Mouse (Mus musculus): ENCODE data around the gene Cd4. TPM values are rescaled to one million over a fixed set of nuclear protein-coding genes. Genes with fewer than 3 reads are reported as not detected.

Gene Cd4
- polyA plus RNA-seq, 1 experiment from 2014 or later, result 0.06 TPM

- 49% methylated on average over 5 of the region's 5 CpGs for WGBS
These were observed 37.9 kb upstream of the Cd4 start for GRCm38 (mm10) chr6:124925941-124926340.

GRCm38 (mm10) chr6:124925173-124925793 is 37.3 kb upstream of the Cd4 start:
- WGBS, result 38% methylated on average over 12 of the region's 12 CpGs
- ATAC-seq, result no peak
- H3K4me2 ChIP-seq (ENCODE audit: low read length), result no peak overlapping the region
- no peak overlapping the region for H3K9ac ChIP-seq (replicated peaks; ENCODE audit: low read depth, low read length)
- H3K4me3 ChIP-seq (replicated peaks; ENCODE audit: low read length), result no peak overlapping the region
- H3K27me3 ChIP-seq (replicated peaks; ENCODE audit: control insufficient read depth, insufficient read depth, low read length), result no peaks in the 10 kb centered on the region
- no peaks in the 10 kb centered on the region for H3K36me3 ChIP-seq (ENCODE audit: control insufficient read depth, insufficient read depth)
- H3K9me3 ChIP-seq (ENCODE audit: control insufficient read depth, low read length), result no peaks in the 10 kb centered on the region
- H3K4me1 ChIP-seq (replicated peaks; ENCODE audit: control insufficient read depth, insufficient read depth, low read length), result peaks cover 17% of the 10 kb centered on the region
- H3K27ac ChIP-seq (ENCODE audit: low read length), result no peak overlapping the region

More at GRCm38 (mm10) chr6:124925941-124926340, 37.9 kb upstream of the Cd4 start:
- Histone ChIP-seq H3K27me3 (replicated peaks; ENCODE audit: control insufficient read depth, insufficient read depth, low read length) (no peaks in the 10 kb centered on the region), H3K4me3 (replicated peaks; ENCODE audit: low read length) (no peak overlapping the region), H3K27ac (ENCODE audit: low read length) (no peak overlapping the region), H3K4me1 (replicated peaks; ENCODE audit: control insufficient read depth, insufficient read depth, low read length) (peaks cover 14% of the 10 kb centered on the region), H3K9ac (replicated peaks; ENCODE audit: low read depth, low read length) (no peak overlapping the region), H3K9me3 (ENCODE audit: control insufficient read depth, low read length) (no peaks in the 10 kb centered on the region), H3K4me2 (ENCODE audit: low read length) (no peak overlapping the region), H3K36me3 (ENCODE audit: control insufficient read depth, insufficient read depth) (no peaks in the 10 kb centered on the region)
- ATAC-seq, result no peak

GRCm38 (mm10) chr6:124921539-124921938 is 33.5 kb upstream of the Cd4 start:
- no peak overlapping the region for H3K9ac ChIP-seq (replicated peaks; ENCODE audit: low read depth, low read length)
- WGBS, result 62% methylated on average over 4 of the region's 4 CpGs
- H3K36me3 ChIP-seq (ENCODE audit: control insufficient read depth, insufficient read depth), result no peaks in the 10 kb centered on the region

GRCm38 (mm10) chr6:124920318-124921085 is 32.5 kb upstream of the Cd4 start:
- 26% methylated on average over 9 of the region's 9 CpGs for WGBS
- no peaks in the 10 kb centered on the region for H3K9me3 ChIP-seq (ENCODE audit: control insufficient read depth, low read length)
- no peaks in the 10 kb centered on the region for H3K27me3 ChIP-seq (replicated peaks; ENCODE audit: control insufficient read depth, insufficient read depth, low read length)
- peak overlapping the region; percentile 78 for H3K4me3 ChIP-seq (replicated peaks; ENCODE audit: low read length)
- H3K9ac ChIP-seq (replicated peaks; ENCODE audit: low read depth, low read length), result peak overlapping the region; percentile 57
- peak overlapping the region; percentile 100 for H3K27ac ChIP-seq (ENCODE audit: low read length)
- peaks cover 38% of the 10 kb centered on the region for H3K4me1 ChIP-seq (replicated peaks; ENCODE audit: control insufficient read depth, insufficient read depth, low read length)
- H3K4me2 ChIP-seq (ENCODE audit: low read length), result peak overlapping the region; percentile 77
- no peaks in the 10 kb centered on the region for H3K36me3 ChIP-seq (ENCODE audit: control insufficient read depth, insufficient read depth)
- ATAC-seq, result no peak

More at GRCm38 (mm10) chr6:124921539-124921938, 33.5 kb upstream of the Cd4 start:
- peaks cover 33% of the 10 kb centered on the region for H3K4me1 ChIP-seq (replicated peaks; ENCODE audit: control insufficient read depth, insufficient read depth, low read length)
- no peak for ATAC-seq
- H3K4me2 ChIP-seq (ENCODE audit: low read length), result no peak overlapping the region
- H3K9me3 ChIP-seq (ENCODE audit: control insufficient read depth, low read length), result no peaks in the 10 kb centered on the region
- H3K27ac ChIP-seq (ENCODE audit: low read length), result no peak overlapping the region; the same call in 1 of the 2 replicates
- H3K27me3 ChIP-seq (replicated peaks; ENCODE audit: control insufficient read depth, insufficient read depth, low read length), result no peaks in the 10 kb centered on the region
- H3K4me3 ChIP-seq (replicated peaks; ENCODE audit: low read length), result no peak overlapping the region

- Histone ChIP-seq H3K27me3 (replicated peaks; ENCODE audit: control insufficient read depth, insufficient read depth, low read length) (no peaks in the 10 kb centered on the region), H3K4me2 (ENCODE audit: low read length) (peak within 1 kb of the TSS; percentile 77), H3K4me1 (replicated peaks; ENCODE audit: control insufficient read depth, insufficient read depth, low read length) (peaks cover 41% of the 10 kb centered on the region), H3K36me3 (ENCODE audit: control insufficient read depth, insufficient read depth) (no peaks in the 10 kb centered on the region), H3K4me3 (replicated peaks; ENCODE audit: low read length) (peak within 1 kb of the TSS; percentile 78), H3K9ac (replicated peaks; ENCODE audit: low read depth, low read length) (peak within 1 kb of the TSS; percentile 99), H3K27ac (ENCODE audit: low read length) (peak within 1 kb of the TSS; percentile 100), H3K9me3 (ENCODE audit: control insufficient read depth, low read length) (no peaks in the 10 kb centered on the region)
- 0% methylated on average over 13 of the region's 13 CpGs for WGBS
- peak; percentile 81 for ATAC-seq
These were observed 31.8 kb upstream of the Cd4 start, which contains the start of gene Ptms for GRCm38 (mm10) chr6:124919695-124920317. Ptms (minus strand) TSS chr6:124920103.

GRCm38 (mm10) chr6:124918890-124919627 is 31.0 kb upstream of the Cd4 start:
- H3K4me3 ChIP-seq (replicated peaks; ENCODE audit: low read length), result peak overlapping the region; percentile 78
- H3K4me2 ChIP-seq (ENCODE audit: low read length), result peak overlapping the region; percentile 77
- H3K27me3 ChIP-seq (replicated peaks; ENCODE audit: control insufficient read depth, insufficient read depth, low read length), result no peaks in the 10 kb centered on the region
- H3K9me3 ChIP-seq (ENCODE audit: control insufficient read depth, low read length), result no peaks in the 10 kb centered on the region
- peaks cover 48% of the 10 kb centered on the region for H3K4me1 ChIP-seq (replicated peaks; ENCODE audit: control insufficient read depth, insufficient read depth, low read length)
- no peak for ATAC-seq
- peak overlapping the region; percentile 99 for H3K9ac ChIP-seq (replicated peaks; ENCODE audit: low read depth, low read length)
- WGBS, result 15% methylated on average over 13 of the region's 14 CpGs
- peak overlapping the region; percentile 100 for H3K27ac ChIP-seq (ENCODE audit: low read length)
- peaks cover 6% of the 10 kb centered on the region for H3K36me3 ChIP-seq (ENCODE audit: control insufficient read depth, insufficient read depth)

GRCm38 (mm10) chr6:124918331-124918690 is 30.3 kb upstream of the Cd4 start:
- peak overlapping the region; percentile 99 for H3K9ac ChIP-seq (replicated peaks; ENCODE audit: low read depth, low read length)
- H3K4me1 ChIP-seq (replicated peaks; ENCODE audit: control insufficient read depth, insufficient read depth, low read length), result peaks cover 54% of the 10 kb centered on the region
- no peaks in the 10 kb centered on the region for H3K9me3 ChIP-seq (ENCODE audit: control insufficient read depth, low read length)
- H3K4me3 ChIP-seq (replicated peaks; ENCODE audit: low read length), result peak overlapping the region; percentile 78
- 7% methylated on average over 7 of the region's 7 CpGs for WGBS
- no peak for ATAC-seq
- peak overlapping the region; percentile 100 for H3K27ac ChIP-seq (ENCODE audit: low read length)
- H3K27me3 ChIP-seq (replicated peaks; ENCODE audit: control insufficient read depth, insufficient read depth, low read length), result no peaks in the 10 kb centered on the region
- H3K4me2 ChIP-seq (ENCODE audit: low read length), result peak overlapping the region; percentile 77
- H3K36me3 ChIP-seq (ENCODE audit: control insufficient read depth, insufficient read depth), result peaks cover 14% of the 10 kb centered on the region

- Histone ChIP-seq H3K27ac (ENCODE audit: low read length) (peak overlapping the region; percentile 100), H3K27me3 (replicated peaks; ENCODE audit: control insufficient read depth, insufficient read depth, low read length) (no peaks in the 10 kb centered on the region), H3K4me2 (ENCODE audit: low read length) (peak overlapping the region; percentile 77), H3K4me3 (replicated peaks; ENCODE audit: low read length) (peak overlapping the region; percentile 78), H3K9me3 (ENCODE audit: control insufficient read depth, low read length) (no peaks in the 10 kb centered on the region), H3K9ac (replicated peaks; ENCODE audit: low read depth, low read length) (peak overlapping the region; percentile 99), H3K36me3 (ENCODE audit: control insufficient read depth, insufficient read depth) (peaks cover 14% of the 10 kb centered on the region), H3K4me1 (replicated peaks; ENCODE audit: control insufficient read depth, insufficient read depth, low read length) (peaks cover 54% of the 10 kb centered on the region)
- under 1% methylated on average over 65 of the region's 89 CpGs for WGBS
- peak; percentile 73 for ATAC-seq
These were observed 29.7 kb upstream of the Cd4 start for GRCm38 (mm10) chr6:124917518-124918330.
